Mouse (Mus musculus): ENCODE measurements around the gene Rom1.
A peak's percentile ranks its signal among the peaks of the same experiment; 100 is the strongest.

Rom1 gene

DNA sequence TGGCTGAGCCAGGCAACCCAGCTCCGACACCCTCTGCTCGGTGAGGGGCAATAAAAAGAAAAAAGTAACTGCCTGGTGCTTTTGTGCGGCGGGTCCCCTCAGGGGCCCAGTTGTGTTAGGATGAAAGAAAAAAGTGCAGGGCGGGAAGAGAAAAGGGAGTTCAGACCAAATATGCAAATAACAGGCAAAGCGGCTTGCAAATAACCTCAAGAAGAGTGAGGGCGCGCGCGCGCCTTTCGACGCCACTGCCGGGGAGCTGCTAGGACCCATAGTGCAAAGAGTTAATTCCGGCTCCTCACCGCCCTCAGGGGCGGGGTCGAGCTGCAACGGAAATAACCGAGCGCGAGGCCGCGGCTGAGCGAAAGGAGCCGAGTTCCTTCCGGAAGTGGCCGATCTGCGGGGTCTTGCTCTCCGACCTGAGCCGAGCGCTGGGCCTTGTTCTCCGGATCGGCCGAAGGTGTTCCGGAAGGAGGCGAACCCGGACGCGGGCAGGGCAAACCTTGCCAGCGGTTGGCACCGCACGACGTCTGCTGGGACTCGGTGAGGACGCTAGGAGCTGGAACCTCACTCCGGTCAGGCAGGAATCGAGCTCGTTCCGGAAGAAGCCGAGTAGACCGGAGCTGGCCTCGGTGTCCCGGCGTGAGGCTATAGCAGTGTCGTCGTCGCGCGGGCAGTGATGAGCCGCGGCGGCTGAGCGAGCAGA, 12.5 kb upstream of the Rom1 start, which contains the start of gene Mta2:
Gene Mta2 (plus strand): TSS at position 361 of the 703 bp plus-strand sequence.
- DNase-seq = peak; percentile 99

GRCm38 (mm10) chr19:8941136-8941514, 12.0 kb upstream of the Rom1 start:
- DNase-seq = no peak

DNA sequence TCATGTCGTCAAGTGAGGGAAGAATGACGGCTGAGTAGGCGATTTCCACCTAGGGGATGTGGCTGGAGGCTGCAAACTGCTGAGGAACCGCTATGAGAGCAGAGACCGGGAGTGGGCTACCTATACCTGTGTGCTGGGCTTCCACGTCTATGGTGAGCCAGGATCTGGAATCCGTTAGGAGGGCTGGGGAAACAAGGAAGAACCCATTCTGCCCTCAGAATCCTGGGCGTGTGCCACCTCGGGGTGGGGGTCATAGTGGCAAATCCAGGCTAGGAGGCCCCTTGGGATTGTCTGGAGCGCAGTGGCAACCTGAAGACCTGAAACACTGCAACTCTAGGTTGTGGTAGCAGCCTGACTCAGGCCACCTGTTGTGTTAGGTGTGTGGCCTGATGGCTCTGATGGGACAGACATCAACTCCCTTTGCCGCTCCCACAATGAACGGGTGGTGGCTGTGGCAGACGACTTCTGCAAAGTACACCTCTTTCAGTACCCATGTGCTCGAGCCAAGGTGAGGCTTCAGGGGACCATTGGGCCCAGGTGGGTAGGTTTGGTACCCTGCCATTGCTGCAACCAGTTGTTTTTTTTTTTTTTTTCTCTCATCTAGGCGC, 11.5 kb upstream of the Rom1 start:
- no peak for DNase-seq

DNA sequence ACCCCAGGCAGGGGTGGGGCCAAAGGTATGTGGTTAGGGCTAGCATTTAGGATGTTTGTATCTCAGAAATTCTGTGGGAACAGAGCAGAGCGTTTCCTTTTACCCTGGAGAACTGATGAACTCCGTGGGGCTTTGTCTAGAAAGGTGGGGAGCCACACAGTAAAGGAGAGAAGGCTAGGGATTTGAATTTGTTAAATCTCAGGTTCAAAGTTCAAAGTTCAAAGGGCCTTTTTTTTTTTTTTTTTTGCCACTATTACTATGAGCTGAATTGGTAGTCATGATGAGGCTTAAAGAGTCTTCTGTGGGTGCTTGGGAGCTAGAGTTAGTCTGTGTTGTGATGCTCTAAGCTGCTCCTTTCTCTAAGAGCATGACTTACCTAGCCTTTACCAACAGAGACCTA, 7.6 kb upstream of the Rom1 start:
- no peak for DNase-seq

DNA sequence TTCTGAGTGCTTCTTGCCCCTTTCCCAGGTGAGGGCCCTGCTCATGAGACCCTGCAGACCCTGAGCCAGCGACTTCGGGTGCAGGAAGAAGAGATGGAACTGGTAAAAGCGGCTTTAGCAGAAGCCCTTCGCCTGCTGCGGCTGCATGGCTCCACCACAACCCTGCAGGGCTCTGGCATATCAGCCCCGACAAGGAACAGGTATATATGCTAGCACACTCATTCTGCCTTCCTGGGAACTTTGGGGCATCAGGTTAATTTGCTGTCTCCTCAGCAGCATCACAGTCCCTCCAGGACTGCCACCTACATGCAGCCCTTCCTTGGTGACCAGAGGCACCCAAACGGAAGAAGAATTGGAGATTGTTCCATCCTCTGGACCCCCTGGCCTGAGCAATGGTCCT, 1.6 kb upstream of the Rom1 start:
- no peak for DNase-seq

GRCm38 (mm10) chr19:8930117-8930516, 961 bp upstream of the Rom1 start:
- DNase-seq = peak; percentile 22 to 34

DNA sequence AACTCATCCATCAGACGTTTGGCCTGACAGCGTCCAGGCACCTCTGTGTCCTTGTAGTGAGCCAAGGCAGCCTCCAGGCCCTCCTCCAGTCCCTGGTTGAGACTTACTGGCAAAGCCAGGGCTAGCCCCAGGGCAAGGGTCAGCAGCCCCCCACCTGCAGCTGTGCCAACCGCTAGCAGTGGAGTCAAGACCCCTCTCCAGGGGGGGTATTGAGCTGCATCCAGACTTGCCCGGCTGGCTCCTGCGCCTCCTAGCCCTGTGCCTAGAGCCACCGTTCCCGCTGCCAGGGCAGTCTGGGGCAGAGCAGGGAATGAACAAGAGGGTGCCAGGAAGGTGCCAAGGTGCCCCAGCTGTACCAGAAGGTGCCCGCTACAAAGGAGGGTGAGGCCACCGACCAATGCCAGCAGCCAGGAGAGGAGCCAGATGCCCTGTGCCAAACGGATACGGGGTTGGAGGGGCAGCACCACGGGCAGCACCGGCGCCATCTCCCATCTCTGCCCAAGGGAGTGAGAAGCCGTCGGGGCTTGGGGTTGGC, 400 bp downstream of the Rom1 start:
- DNase-seq = peak in 1 of 2 experiments; percentile 19

DNA sequence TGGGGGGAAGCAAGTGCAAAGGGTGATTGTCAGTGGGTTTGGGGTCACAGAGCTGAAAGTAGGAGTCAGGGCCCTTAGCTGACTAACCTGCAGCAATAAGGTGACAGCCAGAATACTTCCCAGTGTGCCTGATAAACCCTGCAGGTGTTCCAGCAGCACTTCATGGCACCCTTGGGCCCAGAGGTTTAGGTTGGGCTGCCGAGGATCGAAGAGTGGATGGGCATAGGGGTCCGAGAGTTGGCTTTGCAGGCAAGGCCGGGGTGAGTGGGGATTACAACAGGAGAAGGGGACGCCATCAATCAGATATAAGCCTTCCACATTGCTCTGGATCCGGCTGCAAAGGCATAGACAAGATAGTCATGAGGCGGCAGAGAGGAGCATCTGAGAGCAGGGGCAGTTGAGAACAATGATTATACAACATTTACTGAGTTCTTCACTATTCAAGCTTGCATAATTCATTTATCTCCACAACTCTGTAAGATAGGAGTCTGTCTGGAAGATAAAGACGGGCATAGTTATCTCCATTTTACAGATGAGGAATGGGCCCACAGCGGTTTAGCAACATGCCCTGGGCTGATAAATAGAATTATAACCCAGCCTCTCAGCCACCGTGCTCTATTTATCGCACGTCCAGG, 1.1 kb downstream of the Rom1 start:
- DNase-seq = no peak

GRCm38 (mm10) chr19:8926766-8927165, 2.4 kb downstream of the Rom1 start:
- no peak for DNase-seq

GRCm38 (mm10) chr19:8921741-8922140, 7.4 kb downstream of the Rom1 start:
- no peak for DNase-seq

DNA sequence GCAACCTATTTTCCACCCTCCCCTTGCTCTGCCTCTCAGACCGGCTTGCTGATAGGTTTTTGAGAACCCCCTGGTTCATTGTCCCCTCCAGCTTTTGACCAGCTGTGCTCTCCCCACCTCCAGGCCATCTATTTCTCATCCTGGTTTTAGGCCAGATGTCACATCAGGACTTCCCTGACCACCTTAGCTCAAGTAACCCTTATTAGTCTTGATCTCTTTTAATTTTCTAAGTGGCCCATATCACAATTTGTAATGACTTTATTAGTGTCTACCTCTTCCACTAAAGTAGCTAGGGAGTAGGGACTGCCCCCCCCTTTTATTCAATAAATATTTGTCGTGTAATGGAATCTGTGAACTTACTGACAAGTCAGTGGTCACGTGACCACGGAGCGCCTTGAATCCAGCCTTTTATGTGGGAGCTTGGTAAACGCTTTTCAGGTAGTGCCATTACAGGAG, 8.3 kb downstream of the Rom1 start:
- DNase-seq = peak; percentile 41 to 66

DNA sequence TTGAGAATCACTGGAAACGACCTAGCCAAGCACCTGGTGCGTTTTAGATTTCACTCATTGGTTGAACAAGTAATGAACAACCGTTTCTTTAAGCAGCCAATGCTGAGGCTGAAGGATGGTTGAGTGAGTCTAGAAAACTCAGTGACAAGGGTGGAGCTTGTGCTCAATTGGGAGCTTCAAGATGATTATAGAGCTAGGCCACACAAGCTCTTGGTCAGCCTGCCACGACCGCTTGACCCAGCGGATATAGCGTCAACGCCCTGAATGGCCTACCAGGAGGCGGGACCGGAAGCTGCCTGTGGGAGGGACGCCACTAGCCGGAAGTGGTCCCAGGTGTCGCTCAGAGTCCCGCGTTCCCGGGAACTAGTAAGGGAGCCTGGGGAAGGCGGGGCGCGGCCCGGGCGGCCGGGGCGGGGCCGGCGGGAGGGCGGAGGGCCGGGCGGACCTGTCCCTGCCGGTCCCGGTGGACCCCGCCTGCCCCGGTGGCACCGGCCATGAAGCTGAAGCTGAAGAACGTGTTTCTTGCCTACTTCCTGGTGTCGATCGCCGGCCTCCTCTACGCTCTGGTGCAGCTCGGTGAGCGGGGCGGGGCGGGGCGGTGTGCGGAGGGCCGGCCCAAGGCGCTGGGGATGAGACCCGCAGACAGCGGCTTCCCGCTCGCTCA, 9.0 kb downstream of the Rom1 start, which contains the start of gene B3gat3:
Gene B3gat3 (plus strand): TSS at position 302 of the 664 bp plus-strand sequence.
- DNase-seq = peak; percentile 97 to 98

DNA sequence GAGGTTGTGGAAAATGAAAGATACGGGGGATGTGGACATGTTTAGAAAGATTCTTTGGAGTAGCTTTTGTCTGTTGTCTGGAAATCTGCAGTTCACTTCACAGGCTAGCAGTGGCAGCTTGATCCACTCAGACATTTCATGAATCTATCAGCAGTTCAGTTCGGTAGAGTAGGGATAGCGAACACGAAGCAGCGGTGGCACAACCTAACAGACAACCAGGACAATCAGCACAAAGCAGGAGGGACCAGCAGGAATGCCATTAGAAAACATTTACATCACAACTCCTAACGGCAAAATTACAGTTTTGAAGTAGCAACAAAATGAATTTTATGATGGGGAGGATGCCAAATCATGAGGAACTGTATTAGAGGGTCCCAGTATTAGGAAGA, 9.5 kb downstream of the Rom1 start:
- DNase-seq = peak in 1 of 2 experiments; percentile 25

DNA sequence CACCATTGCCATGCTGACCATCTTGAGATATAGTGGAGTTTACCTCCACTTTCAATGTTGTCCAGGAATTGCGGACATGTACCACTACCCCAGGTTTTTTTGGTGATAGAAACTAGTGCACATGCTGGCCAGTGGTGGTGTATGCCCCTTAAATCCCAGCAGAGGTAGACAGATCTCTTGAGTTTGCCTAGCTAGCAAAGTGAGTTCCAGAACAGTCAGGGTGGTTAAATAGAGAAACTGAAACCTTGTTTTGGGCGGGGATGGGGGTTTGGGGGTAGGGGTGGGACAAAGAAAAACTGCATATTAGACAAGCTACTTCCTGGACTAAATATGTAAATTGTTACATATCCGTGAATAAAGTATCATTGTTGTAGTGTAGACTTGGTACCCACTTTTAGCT, 10.2 kb downstream of the Rom1 start:
- no peak for DNase-seq

DNA sequence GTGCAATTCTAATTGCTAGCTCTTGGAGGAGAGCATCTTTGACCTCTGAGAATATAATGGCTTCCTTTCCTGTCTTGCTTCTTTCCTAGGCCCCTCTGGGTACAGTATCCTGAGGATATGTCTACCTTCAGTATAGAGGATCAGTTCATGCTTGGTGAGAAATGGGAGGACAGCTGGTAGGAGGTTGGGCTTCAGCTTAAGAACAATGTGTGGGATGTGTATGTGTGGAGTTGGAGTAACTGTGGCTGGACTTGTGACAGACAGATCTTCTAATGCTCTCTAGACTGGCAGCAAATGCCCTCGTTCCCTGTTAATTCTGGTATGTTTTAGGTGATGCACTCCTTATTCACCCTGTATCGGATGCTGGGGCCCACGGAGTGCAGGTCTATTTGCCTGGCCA, 14.9 kb downstream of the Rom1 start:
- DNase-seq = no peak

DNA sequence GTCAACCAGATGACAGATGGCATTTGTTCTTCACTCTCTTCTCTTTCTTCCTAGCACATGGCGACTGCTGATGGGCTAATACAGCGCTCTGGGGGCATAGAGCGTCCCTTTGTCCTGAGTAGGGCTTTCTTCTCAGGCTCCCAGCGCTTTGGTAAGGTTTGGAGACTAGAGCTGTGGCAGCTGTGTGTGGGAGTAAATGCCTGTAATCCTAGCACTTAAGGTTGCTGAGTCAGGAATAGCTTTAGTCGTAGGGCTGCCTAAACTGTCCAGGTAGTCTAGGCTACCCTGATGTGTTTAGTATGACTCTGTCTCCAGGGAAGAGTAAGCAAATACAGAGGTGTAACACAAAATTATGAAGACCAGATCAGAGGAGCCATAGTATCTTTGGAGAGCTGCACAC, 17.3 kb downstream of the Rom1 start:
- no peak for DNase-seq

GRCm38 (mm10) chr19:8908531-8908930, 20.6 kb downstream of the Rom1 start:
- DNase-seq = no peak

GRCm38 (mm10) chr19:8903412-8903811, 25.7 kb downstream of the Rom1 start:
- no peak for DNase-seq

GRCm38 (mm10) chr19:8899079-8899478, 30.1 kb downstream of the Rom1 start:
- peak; percentile 36 to 45 for DNase-seq

DNA sequence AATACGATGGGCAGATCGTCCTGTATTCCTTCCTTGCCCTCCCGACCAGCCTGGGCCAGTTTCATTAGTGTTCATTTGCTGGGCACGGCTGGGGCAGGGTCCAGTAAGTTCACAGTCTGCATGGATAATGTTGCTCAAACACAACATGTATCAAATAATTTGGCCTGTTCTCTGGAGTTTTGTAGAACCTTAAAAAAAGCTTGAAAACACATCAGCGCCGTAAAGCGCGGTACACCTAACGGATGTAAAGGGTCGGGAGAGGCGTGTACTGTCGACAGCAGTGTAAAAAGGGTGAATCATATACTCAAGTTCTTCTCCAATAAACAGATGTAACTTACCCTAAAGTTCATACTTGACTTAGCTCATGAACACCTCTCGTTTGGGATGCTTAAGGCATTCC, 30.6 kb downstream of the Rom1 start:
- no peak for DNase-seq

DNA sequence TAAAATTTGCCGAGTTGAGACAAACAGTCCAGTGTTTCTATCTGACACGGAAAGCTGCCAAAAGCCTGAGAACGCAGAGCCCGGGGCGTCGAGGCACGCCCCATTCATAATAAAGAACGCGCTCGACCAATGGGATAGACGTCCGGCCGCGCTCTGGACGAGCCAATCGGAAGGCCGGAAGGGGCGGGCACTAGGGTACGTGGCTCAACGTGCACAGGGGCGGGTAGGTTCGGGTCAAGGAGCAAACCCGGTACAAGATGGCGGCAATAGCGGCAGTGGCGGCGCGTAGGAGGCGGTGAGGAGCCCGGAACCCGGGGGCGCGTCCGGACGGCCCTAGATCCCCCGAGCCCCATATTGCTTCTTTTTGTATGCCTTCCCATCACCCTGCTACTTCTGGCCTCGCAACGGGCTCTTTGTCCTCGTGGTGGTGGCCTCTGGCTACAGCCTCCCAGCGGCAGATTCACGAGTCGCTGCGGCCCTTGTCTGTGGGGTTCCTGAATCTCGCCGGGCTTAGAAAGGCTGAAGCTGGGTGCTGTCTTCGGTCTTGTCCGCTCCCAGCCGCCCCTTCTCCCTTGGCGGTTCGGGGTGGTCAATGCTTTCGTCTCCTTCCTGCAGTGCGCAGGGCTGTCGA, 31.2 kb downstream of the Rom1 start, which contains the start of gene Ganab:
Gene Ganab (plus strand): TSS at position 207 of the 631 bp plus-strand sequence.
- DNase-seq = peak; percentile 95 to 98

GRCm38 (mm10) chr19:8897211-8897864, 31.8 kb downstream of the Rom1 start:
- peak; percentile 70 to 77 for DNase-seq
